Mouse (Mus musculus): ENCODE measurements at regions not wholly inside any gene's neighbourhood (a gene's known extent, or its start where the extent isn't known, plus 50 kb on each side); places are given as distances from the start of the nearest gene placed in this dataset.

DNA sequence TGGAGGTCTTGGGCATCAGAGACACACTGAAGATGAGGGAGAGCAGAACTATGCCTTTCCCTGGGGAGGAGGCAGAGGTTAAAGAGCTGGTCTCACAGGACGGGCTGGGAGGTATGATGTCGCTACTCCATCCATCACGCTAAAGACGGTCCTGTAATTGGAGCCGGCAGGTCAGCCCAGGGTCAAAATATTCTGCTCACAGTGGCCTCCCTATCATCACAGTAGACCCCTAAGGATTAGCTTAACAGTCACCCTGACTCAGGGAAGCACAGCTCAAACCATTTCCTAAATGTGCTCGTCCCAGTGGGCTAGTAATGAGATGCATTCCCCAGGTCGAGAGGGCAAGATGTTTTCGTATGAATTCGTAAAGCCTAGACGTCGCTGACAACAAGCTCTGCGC, 53.7 kb upstream of the Mon1b start:
- DNase-seq (ENCODE audit: extremely low spot score) = peak; percentile 72

DNA sequence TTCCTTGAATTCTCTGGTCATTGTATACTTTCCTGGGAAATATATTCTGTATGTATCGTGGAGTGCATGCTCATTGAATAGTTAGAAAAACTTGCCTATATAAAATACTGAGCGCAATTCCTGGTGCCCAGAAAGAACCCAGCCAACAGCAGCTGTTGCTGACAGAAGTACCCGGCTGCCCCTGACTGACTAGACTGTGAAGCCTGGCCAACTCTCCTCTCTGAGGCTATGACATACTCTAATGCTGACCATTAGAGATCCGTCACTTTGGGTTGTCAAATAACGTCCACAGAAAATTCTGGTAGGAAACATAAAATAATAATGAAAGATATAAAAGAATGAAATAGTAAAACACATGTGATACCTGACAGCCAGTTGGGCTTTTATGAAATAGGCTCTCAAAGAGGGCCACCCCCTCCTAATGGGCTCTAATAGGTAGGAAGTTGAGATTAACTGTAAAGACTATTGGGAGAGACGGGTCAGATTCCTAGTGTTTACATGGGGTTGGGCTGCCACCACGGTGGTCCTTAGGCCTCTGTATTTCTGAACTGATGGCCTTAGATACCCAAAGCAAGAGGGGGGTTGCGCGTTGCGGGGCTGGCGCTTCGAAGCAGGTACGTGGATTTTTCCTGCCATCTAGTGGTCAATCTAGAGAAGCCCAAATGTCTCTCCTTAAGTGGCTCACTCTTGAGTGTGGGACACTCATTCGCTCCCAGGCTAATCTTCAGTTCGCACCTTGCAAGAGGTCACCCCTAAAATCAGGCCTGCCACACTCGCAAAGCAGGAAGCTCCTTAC, 53.0 kb upstream of the Mon1b start:
- DNase-seq (ENCODE audit: extremely low spot score) = peak; percentile 74

DNA sequence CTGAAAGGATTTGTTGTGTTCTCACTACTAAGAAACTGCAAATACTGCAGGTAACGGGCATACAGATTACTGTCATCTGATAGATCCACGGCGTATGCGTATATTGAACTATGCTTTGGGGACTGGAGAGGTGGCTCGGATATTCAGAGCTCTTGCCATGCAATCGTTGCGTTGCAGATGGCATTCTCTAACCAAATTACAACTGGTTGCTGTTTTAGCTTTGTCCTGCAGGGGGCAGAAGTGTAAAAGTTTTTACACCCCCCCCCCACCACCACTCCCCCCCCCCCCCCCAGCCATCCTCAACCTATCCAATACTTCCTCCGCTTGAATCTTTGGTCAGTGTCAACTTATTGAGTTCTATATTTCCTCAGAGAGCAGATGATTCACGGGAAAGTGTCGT, 51.6 kb upstream of the Mon1b start:
- DNase-seq (ENCODE audit: extremely low spot score) = no peak

Data from embryo, embryonic 9.5 days (tissue).